Comparison of ENCODE assay signal across 8 mouse cellular contexts in genomic region chr14:124675654-124676505, GRCm38 (mm10). TPM values are rescaled to one million over a fixed set of nuclear protein-coding genes. Genes with fewer than 3 reads are reported as not detected.
DNase-seq lines count a peak whose midpoint lies in the region; ATAC-seq and TF ChIP-seq lines count a peak whose summit lies in the region.

No protein-coding gene starts in this region.

- H3K4me3 ChIP-seq in lung, embryonic 16.5 days (ENCODE audit: low read length), result peak overlapping the region; percentile 2; the same call in 1 of the 2 replicates
- no peak overlapping the region for H3K4me3 ChIP-seq in lung, adult 2 months (replicated peaks; ENCODE audit: extremely low read depth, low read depth, low read length)
- H3K4me3 ChIP-seq in forebrain, embryonic 11.5 days (ENCODE audit: low read depth, low read length), result peak overlapping the region; percentile 28
- peak overlapping the region; percentile 65 for H3K4me3 ChIP-seq in hindbrain, embryonic 16.5 days (ENCODE audit: low read length)
- no peak overlapping the region for H3K4me3 ChIP-seq in liver, embryonic 12.5 days

- no peak for DNase-seq in lung, adult 2 months
- DNase-seq in forebrain, embryonic 11.5 days (ENCODE audit: low spot score), result peak; percentile 67
- DNase-seq in right cerebral cortex, postnatal 36 days (ENCODE audit: low spot score in 2 of 2), result peak; percentile 46 to 58
- DNase-seq in ovary, postnatal 10 days (ENCODE audit: low spot score), result no peak

- ATAC-seq in lung, embryonic 16.5 days (ENCODE audit: low read depth), result no peak
- peak; percentile 45 for ATAC-seq in forebrain, embryonic 11.5 days (replicated peaks; ENCODE audit: low FRiP score)
- peak; percentile 45 for ATAC-seq in hindbrain, embryonic 16.5 days
- ATAC-seq in liver, embryonic 12.5 days, result no peak
- ATAC-seq in CD4-positive, CD25-positive, alpha-beta regulatory T cell, adult 4 months, result no peak

- peak overlapping the region; percentile 48 for H3K4me2 ChIP-seq in lung, embryonic 16.5 days (ENCODE audit: low read depth, low read length)
- H3K4me2 ChIP-seq in forebrain, embryonic 11.5 days (ENCODE audit: low read depth, low read length, severe bottlenecking), result peak overlapping the region; percentile 56
- H3K4me2 ChIP-seq in hindbrain, embryonic 16.5 days (ENCODE audit: low read length), result peak overlapping the region; percentile 79
- H3K4me2 ChIP-seq in liver, embryonic 12.5 days, result peak overlapping the region; percentile 53; the same call in 1 of the 2 replicates

- H3K27me3 ChIP-seq in lung, embryonic 16.5 days (ENCODE audit: control insufficient read depth, insufficient read depth, low read depth, low read length), result peaks cover 21% of the 10 kb centered on the region
- no peaks in the 10 kb centered on the region for H3K27me3 ChIP-seq in forebrain, embryonic 11.5 days (ENCODE audit: control insufficient read depth, insufficient read depth, low read length)
- no peaks in the 10 kb centered on the region for H3K27me3 ChIP-seq in hindbrain, embryonic 16.5 days (replicated peaks; ENCODE audit: control insufficient read depth, insufficient read depth, low read length)
- H3K27me3 ChIP-seq in liver, embryonic 12.5 days (replicated peaks), result peaks cover 24% of the 10 kb centered on the region

- H3K4me1 ChIP-seq in lung, embryonic 16.5 days (replicated peaks; ENCODE audit: control insufficient read depth, insufficient read depth, low read length), result no peaks in the 10 kb centered on the region
- H3K4me1 ChIP-seq in lung, adult 2 months (ENCODE audit: control insufficient read depth, insufficient read depth, low read length), result no peaks in the 10 kb centered on the region
- H3K4me1 ChIP-seq in forebrain, embryonic 11.5 days (replicated peaks; ENCODE audit: control insufficient read depth, insufficient read depth, low read length), result peaks cover 3% of the 10 kb centered on the region; the same call in 1 of the 2 replicates
- peaks cover 2% of the 10 kb centered on the region; the same call in 1 of the 2 replicates for H3K4me1 ChIP-seq in hindbrain, embryonic 16.5 days (ENCODE audit: control insufficient read depth, insufficient read depth, low read depth, low read length)
- H3K4me1 ChIP-seq in liver, embryonic 12.5 days, result no peaks in the 10 kb centered on the region

- H3K36me3 ChIP-seq in lung, embryonic 16.5 days (ENCODE audit: control insufficient read depth, insufficient read depth, low read length), result no peaks in the 10 kb centered on the region
- H3K36me3 ChIP-seq in forebrain, embryonic 11.5 days (ENCODE audit: control insufficient read depth, insufficient read depth, low read length), result no peaks in the 10 kb centered on the region
- H3K36me3 ChIP-seq in hindbrain, embryonic 16.5 days (ENCODE audit: control insufficient read depth, insufficient read depth, low read length), result no peaks in the 10 kb centered on the region
- H3K36me3 ChIP-seq in liver, embryonic 12.5 days, result no peaks in the 10 kb centered on the region

- no peak for TF ChIP-seq CTCF in lung, adult 2 months (IDR thresholded peaks at IDR 0.05; ENCODE audit: insufficient read depth, low read length)

- WGBS in lung, embryonic 16.5 days, result 12% methylated on average over 23 of the region's 23 CpGs
- 14% methylated on average over 23 of the region's 23 CpGs for WGBS in lung, adult 2 months
- 9% methylated on average over 23 of the region's 23 CpGs for WGBS in forebrain, embryonic 11.5 days
- WGBS in hindbrain, embryonic 16.5 days, result 4% methylated on average over 23 of the region's 23 CpGs
- WGBS in liver, embryonic 12.5 days (ENCODE audit: insufficient replicate concordance), result 31% methylated on average over 23 of the region's 23 CpGs

- H3K9ac ChIP-seq in lung, embryonic 16.5 days (ENCODE audit: low read length), result no peak overlapping the region
- H3K9ac ChIP-seq in forebrain, embryonic 11.5 days (ENCODE audit: low read length), result peak overlapping the region; percentile 59
- peak overlapping the region; percentile 74 for H3K9ac ChIP-seq in hindbrain, embryonic 16.5 days (ENCODE audit: low read depth, low read length)
- no peak overlapping the region for H3K9ac ChIP-seq in liver, embryonic 12.5 days

- TF ChIP-seq POLR2A in lung, adult 2 months (IDR thresholded peaks at IDR 0.05; ENCODE audit: borderline replicate concordance, extremely low read depth, low read depth, low read length), result no peak

- no peaks in the 10 kb centered on the region for H3K9me3 ChIP-seq in lung, embryonic 16.5 days (ENCODE audit: control insufficient read depth, low read length)
- H3K9me3 ChIP-seq in forebrain, embryonic 11.5 days (ENCODE audit: control insufficient read depth, low read length), result no peaks in the 10 kb centered on the region
- H3K9me3 ChIP-seq in hindbrain, embryonic 16.5 days (ENCODE audit: control insufficient read depth, low read length), result no peaks in the 10 kb centered on the region
- H3K9me3 ChIP-seq in liver, embryonic 12.5 days (replicated peaks), result no peaks in the 10 kb centered on the region

- no peak overlapping the region for H3K27ac ChIP-seq in lung, embryonic 16.5 days (ENCODE audit: low read length)
- no peak overlapping the region for H3K27ac ChIP-seq in forebrain, embryonic 11.5 days (ENCODE audit: low read depth, low read length)
- peak overlapping the region; percentile 72 for H3K27ac ChIP-seq in hindbrain, embryonic 16.5 days (ENCODE audit: low read depth, low read length)
- no peak overlapping the region for H3K27ac ChIP-seq in liver, embryonic 12.5 days

RNA-seq across cellular contexts. Expression of gene Fgf14, which starts 1.0 kb away (rescaled TPM):
- polyA plus RNA-seq in lung, embryonic 16.5 days (2015; fragmentation: Nextera tagmentation; extraction: Ambion mirVana), result 0.65 and 1.4 TPM in 2 replicates
- polyA plus RNA-seq in lung, adult 2 months (2012; rRNA removed), result 0.06 TPM in 1 of 2 replicates, not detected in the other
- 6.7 and 8.0 TPM in 2 replicates for polyA plus RNA-seq in forebrain, embryonic 11.5 days (2014; fragmentation: Nextera tagmentation; extraction: Ambion mirVana)
- 36.2 and 38.6 TPM in 2 replicates for polyA plus RNA-seq in hindbrain, embryonic 16.5 days (2015; fragmentation: Nextera tagmentation; extraction: Ambion mirVana)
- 0.06 TPM in 1 of 2 replicates, not detected in the other for polyA plus RNA-seq in liver, embryonic 12.5 days (2016; fragmentation: Nextera tagmentation; extraction: Ambion mirVana)
- polyA plus RNA-seq in CD4-positive, CD25-positive, alpha-beta regulatory T cell, adult 4 months (2017; shearing (Covaris generic)), result not detected

Comparison
In these comparisons a context has a peak if more than half of its experiments do, and no peak if none do; other contexts are left out.
1. H3K4me3 ChIP-seq: peak in lung, embryonic 16.5 days (single experiment), forebrain, embryonic 11.5 days (single experiment) and hindbrain, embryonic 16.5 days (single experiment); none in lung, adult 2 months (single experiment) and liver, embryonic 12.5 days (single experiment).
2. ATAC-seq: peak in forebrain, embryonic 11.5 days (single experiment) and hindbrain, embryonic 16.5 days (single experiment); none in lung, embryonic 16.5 days (single experiment), liver, embryonic 12.5 days (single experiment) and CD4-positive, CD25-positive, alpha-beta regulatory T cell, adult 4 months (single experiment).
3. H3K9ac ChIP-seq: peak in forebrain, embryonic 11.5 days (single experiment) and hindbrain, embryonic 16.5 days (single experiment); none in lung, embryonic 16.5 days (single experiment) and liver, embryonic 12.5 days (single experiment).
4. DNase-seq: peak in forebrain, embryonic 11.5 days (single experiment) and right cerebral cortex, postnatal 36 days (2 of 2); none in lung, adult 2 months (single experiment) and ovary, postnatal 10 days (single experiment).
5. Peak in every context shown above with its lines, with median percentiles within 50 percentile points of each other: H3K4me2 ChIP-seq.